Mouse (Mus musculus) liver, adult 2 months (tissue): ENCODE measurements around the gene Cdc42ep3.

Source experiments
- CTCF ChIP-seq: fragments of 200-500 bp; IDR thresholded peaks from 2 replicates; pipeline ENCODE4 v1.5.1; 2011; ENCODE audit warnings: low read depth, low read length, control low read depth
- POLR2A ChIP-seq: fragments of 200-500 bp; IDR thresholded peaks from 2 replicates; pipeline ENCODE4 v1.6.1; 2011; ENCODE audit warnings: low read length, control low read depth; ENCODE audit not compliant: insufficient read depth; ENCODE audit errors: extremely low read depth

DNA sequence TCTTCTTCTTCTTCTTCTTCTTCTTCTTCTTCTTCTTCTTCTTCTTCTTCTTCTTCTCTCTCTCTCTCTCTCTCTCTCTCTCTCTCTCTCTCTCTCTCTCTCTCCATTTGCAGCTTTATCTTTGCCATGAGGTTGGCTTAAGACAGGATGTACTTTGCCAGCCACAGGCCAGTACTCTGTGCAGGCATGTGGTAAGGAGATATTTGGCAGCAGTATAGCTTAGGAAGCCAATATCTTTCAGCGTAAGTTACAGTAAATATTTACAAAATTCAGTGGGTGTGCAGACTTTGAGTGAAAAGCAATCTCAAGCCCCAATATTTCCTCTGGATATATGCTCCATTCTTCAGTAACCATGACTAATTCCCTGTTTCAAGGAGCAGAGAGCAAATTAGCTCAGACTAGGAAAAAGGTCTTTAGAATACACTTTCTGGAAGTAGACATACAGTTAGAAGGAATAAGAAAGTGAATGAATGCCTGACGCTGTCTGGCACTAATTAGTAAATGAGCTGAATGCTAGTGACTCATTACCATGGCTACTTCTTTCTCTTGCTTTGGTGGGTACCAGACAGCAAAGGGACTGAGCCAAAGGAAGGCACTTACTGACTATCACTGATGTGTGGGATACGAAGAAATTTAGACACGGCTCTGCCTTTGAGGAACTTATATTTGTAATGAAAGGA lies 39.3 kb downstream of the Cdc42ep3 start:
- no peak for TF ChIP-seq POLR2A
- TF ChIP-seq CTCF = no peak
